Mouse (Mus musculus) layer of hippocampus, adult 11-12 months (tissue): ENCODE measurements at regions not wholly inside any gene's neighbourhood (a gene's known extent, or its start where the extent isn't known, plus 50 kb on each side); places are given as distances from the start of the nearest gene placed in this dataset.

Source experiments
- DNase-seq: peaks from one replicate; pipeline ENCODE4 v3.0.0; 2022; ENCODE audit warnings: low spot score

DNA sequence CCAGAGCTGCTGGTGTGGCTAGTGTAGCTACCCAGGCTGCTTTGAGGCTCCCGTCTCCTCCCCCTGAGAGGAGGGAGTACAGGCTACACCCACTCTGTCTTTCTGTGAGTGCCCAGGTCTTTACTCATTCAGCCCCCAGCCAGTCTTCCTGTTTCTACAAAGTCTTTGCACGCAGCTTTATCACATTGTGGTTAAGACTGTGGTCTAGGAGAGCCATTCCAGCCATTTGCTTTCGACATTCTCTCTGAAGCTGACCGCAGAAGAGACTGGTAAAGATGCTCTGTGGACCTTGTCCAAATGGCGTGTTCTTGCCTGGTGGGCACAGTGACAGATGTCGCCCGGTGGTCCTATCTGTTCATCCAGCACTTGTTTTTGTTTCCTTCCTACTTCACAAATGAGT lies 62.0 kb downstream of the Tpra1 start:
- no peak for DNase-seq

DNA sequence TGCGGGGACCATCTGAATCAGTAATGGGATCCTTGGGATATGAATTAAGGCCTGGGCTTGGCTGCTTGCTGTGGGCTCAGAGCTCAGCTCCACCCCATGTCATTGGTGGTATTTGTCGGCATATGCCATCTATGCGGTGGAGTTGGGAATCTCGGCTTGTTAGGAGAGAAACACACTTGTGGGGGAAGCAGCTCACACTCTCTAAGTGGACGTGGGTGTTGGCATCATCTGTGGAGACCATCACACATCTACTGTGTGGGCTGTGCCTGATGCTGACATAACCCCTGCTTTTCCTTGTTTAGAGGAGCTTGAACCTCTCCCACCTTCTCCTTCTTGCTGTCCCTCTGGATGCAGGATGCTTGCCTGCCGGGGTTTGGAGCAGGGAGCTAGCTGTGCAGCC lies 62.9 kb downstream of the Tpra1 start:
- peak; percentile 55 for DNase-seq

DNA sequence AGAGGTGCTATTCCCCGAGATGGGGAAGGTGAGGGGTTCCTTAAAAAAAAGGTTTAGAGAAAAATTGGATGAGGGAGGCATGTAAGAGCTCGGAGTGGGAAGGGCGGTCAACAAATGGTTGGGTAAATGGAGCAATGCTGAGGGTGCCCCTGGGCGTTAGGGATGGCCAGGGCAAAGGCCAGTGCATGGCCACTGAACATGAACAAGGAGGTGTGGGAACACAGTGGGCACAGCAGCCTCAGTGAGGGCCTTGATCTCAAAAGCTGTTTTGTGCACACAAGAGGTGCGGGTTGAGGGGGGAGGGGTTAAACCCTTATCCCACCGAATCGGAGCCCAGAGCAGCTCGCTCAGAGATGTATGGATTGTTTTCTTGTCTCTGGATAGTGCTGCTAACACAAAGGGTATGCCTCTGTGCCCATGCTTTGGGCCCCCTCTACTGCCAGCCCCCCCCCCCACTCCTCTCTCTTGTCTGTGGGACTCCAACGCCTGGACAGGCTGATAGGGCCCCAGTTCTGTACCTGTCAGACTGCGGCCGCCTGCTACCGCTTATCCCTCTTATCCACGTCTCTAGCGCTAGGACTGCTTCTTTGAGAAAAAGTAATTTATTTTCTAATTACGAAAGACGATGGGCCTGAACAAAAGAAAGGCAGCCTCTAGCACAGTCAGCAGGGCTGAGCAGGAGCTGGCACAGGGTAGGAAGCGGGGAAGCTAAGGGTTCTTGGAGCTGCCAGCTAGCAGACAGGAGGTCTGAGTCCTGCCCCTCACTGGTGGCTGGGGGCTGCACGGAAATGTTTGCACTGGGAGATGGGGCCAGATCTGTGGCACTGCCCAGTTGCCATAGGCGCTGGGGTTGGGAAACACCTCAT lies 63.5 kb downstream of the Tpra1 start:
- no peak for DNase-seq

DNA sequence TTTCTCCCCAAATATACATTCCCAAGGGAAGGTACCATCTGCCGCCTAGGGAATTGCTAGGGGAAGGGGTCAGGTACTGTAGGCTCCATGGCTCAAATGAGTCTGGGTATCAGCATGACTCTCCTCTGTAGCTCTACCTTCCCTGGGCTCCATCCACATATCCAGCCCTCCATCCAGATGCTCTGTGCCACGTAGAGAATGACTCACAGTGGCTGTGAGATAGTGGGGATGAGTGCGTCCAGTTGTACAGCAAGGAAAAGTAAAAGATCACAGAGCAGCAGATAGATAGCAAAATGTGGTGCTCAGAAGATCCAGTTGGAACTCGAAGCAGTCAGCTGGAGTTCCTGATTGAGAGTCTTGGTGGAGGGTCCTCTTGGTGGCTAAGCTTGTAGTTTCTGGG lies 64.5 kb downstream of the Tpra1 start:
- DNase-seq = no peak

DNA sequence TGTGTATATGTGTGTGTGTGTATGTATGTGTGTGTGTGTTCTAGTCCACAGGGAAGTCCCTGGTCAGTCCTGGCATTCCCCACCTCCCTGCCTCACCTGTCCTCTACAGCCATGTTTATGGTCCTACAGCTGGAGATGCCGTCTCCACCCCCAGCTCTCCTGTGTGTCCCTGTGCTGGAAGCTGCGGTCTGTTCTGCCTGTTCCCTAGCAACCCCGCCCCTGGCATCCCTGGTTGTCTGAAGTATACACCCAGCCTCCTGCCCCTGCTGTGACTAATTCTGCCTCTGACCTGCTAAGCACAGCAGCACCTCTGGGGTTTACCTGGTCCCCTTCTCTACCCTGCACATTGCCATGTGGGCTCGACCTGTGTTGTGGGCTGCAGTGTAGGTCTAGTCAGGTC lies 66.8 kb downstream of the Tpra1 start:
- DNase-seq = no peak

DNA sequence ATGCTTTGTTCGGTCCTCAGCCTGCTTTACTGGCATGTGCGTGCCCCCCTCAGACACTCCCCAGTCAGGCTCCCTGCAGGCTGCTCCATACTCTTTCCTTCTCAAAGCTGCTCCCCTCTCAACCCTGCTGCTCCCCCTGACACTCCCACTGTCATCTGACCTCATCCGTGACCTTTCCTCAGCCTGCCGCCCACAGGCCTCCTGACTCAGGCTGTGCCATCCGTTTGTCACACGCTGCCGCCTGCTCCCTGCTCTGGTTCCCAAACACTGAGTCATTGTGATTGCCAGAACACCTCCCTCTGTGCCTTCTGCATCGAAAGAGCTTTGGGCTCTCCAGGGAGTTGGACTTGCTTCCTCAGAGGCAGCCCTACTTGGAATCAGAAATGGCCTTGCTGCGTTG lies 69.7 kb downstream of the Tpra1 start:
- peak; percentile 76 for DNase-seq

DNA sequence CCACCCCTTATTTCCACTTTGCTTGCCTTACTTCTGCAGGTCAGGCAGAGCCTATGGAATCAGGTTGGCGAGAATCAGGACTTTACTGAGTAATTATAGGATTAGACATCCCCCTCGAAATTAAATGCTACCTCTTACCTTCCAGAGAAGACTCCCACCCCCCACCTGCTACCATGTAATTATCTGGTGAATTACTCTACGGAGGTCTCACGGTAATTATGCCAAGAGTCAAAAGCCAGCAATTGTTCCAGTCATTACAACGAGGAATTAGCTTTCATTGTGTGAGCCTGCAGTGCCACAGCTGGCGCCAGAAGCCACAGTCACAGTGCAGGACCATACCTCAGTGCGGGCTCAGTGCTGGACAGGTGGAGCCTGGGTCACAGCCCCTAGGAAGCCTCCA lies 72.4 kb downstream of the Tpra1 start:
- no peak for DNase-seq

DNA sequence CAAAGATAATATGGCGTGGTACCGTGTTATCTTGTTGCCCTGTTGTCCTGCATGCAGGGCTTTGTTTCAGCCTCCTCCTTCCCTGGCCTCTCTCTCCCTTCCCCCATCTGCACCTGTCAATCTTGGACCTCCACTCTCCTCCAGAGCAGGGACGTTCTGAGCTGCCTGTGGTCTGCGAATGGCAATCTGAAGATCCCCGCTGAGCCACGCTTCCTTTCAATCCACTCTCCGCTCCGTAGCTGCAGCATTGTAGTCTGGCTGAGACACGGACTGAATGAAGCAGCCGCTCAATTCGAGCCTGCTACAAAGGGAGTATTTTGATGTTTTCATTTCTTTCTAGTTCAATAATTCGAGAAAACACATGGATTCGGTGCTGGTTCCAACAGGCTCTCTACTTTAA lies 74.5 kb downstream of the Tpra1 start:
- no peak for DNase-seq

DNA sequence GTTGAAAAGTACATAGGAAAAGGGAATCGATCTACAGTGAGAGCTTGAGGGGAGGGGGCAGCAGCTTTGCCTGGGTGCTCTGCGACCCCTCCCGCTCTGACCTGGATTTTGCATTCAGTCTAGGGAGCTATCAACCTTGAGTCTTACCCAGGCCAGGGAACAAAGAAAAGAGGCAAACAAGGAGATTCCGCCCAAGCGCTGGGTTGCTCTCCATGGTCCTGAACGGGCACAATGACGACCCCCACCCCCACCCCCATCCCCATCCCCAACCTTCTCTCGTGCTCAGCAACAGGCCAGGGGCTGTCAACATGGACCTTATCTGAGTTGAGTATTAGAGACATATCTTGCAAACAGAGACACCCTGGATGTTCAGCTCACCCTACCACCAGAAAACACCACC lies 74.9 kb downstream of the Tpra1 start:
- DNase-seq = no peak

DNA sequence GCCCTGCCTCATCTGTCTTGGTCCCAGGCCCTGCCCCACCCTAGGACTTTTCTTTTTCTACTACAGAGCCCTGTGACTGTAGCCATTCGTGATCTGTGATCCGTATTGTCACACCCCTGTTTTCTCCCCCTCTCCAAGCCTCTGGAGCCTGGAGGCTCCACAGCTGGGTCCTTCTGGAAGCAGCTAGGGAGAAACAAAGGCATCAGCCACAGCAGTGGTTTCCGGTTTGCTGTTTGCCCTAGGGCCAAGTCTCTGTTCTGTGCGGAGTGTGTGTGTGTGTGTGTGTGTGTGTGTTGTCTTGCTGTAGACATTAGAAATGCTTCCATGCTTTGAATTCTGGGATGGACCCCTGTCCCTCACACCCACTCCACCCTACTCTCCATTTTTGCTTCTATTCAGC lies 76.9 kb downstream of the Tpra1 start:
- DNase-seq = no peak

DNA sequence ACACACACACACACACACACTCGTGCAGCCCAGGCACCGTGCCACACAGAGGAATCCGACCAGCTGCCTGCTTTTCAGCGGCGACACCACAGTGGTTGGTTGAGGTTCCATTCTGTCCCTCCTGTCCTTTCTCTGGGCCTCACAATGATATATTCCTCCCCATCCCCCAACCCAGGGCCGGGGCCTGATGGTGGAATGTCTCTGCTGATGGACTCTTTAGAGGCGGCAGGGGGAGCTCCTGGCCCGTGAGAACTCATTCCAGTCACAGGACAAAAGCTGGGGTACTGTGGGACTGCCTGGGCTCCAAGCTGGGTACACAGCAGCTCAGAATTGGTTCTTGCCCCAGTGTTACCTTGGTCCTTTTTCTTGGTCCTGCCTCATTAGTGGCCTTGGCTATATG lies 78.1 kb downstream of the Tpra1 start:
- DNase-seq = peak; percentile 64

DNA sequence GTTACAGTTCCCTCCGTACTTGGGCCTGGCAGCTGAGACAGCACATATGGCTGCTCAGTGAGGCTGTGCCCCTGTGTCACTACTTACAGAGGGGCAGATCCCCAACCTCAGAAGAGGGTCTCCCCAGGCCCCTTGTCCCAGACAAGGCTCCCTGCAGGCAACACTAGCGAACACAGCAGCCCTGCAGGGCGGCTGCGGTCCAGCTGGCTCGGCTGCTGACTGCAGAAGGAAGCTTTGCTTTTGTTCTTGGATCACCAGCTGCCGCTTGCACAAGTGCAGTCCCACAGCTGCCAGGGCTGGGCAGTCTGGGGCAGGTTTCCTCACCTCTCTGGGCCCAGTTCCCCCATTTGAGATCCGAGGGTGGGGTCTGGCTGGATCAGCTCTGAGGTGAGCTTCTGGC lies 79.5 kb downstream of the Tpra1 start:
- DNase-seq = no peak

DNA sequence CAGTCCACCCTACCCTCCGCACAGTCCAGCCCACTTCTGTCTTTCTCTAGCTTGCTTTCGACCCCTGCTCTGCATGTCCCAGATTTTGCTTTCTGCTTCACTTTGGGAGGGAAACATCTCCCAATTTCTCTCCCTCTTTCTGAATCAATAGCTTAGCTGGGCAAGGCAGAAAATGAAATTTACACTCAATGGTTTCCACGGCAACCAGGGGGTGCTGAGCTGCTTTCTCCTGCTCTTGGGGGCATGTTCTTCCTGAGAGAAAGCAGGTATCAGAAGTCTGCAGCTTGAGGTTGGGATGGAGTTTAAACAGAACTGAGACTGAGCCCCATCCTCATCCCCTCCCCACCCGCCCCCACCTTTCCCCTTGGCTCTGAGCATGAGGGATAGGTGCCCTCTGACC lies 82.1 kb downstream of the Tpra1 start:
- DNase-seq = no peak

DNA sequence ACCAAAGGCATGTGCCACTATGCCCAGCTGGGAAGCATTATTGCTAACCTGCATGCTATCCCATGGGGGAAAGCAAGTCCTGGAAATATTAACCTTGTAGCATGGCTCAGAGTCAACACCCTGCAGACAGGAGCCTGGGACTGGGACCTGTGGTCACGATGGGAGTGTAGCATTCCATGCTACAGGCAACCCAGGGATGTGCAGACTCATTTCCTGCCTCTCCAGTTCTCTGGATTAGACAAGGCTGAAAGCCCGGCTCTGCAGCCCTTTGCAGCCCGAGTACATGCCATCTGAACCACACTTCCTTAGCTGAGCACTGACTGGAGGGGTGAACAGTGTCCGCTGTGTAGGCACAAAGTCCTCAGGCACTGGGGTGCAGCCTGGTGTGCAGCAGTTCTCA lies 82.8 kb downstream of the Tpra1 start:
- no peak for DNase-seq

DNA sequence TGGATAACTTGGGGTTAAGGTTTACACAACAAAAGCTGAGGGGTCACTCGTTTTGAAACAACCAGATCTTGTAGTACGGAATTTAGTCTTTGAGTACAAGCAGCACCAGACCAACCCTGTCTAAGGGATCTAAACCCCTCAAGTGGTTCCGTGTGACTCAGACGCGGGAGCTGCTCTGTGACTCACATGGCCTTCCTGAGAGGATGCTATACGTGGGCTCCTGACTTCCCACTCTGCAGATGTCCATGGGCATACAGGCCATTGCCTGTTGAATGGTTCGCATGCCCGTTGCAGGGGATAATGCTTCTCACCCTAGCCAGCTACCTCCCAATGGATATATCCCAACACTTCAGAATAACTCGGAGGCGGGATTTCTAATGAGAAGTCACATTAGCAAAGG lies 86.5 kb downstream of the Tpra1 start:
- DNase-seq = no peak

DNA sequence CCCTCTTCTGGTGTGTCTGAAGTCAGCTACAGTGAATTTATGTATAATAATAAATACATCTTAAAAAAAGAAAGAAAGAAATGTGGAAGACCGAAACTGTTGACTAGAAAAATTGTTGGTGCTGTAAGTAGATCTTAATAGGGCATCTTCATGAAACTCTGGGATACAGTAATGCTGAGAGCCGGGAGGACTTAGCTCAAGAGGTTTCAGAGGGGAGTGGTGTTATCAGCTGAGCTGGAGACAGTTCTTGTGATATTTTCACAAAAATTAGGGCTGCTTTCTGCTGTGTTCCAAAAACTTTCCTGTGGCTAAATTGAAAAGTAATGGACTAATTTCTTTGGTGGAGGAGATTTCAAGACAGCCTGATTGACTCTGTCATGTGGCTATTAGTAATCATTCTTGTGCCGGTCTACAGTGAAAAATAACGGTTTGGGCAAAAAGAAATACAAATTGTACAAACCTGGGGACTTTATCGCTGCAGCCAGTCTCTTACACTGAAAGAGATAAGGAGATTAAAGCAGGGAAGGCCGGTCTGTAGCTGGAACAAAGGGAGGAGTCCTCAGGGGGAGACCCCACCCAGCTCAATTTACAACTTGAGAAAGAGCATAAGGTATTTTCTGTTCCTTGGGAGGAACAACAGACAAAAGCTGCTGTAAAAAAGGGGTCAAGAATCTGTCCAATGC lies 87.7 kb downstream of the Tpra1 start:
- DNase-seq = no peak

DNA sequence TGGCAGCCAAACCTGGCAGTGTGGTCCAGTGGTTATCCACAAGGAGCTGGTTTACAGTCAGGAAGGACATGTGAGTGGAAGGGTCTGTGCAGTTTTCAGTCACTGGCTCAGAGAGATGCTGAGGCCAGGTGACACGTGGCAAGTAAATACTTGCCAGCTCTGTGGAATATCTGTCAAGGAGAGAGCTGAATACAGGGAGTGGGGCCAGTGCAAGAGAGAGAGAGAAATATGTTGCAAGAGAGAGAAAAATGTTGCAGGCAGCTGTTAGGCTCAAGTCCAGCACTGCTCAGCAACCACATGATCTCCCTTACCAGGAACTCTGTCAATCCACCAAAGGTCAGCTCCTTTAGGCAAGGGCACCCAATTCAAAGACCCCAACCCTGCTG lies 88.2 kb downstream of the Tpra1 start:
- no peak for DNase-seq

DNA sequence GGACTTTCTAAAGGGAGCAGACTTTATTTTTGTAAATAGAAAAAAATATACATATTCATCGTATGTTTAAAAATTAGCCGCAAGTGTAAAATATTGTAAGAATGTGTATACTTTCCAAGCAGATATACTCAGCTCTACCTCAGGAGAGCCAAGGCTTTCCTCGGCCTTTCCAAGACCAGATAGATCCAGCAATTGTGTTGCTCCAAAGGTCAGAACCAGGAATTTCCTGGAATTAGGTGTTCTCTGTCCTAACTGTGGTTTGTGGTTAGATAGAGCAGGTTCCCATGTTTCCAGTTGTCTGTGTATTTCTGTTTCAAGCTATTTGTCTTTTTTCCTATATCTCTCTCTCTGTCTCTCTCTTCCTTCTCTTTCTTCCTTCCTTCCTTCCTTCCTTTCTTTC lies 93.0 kb downstream of the Tpra1 start:
- DNase-seq = no peak

DNA sequence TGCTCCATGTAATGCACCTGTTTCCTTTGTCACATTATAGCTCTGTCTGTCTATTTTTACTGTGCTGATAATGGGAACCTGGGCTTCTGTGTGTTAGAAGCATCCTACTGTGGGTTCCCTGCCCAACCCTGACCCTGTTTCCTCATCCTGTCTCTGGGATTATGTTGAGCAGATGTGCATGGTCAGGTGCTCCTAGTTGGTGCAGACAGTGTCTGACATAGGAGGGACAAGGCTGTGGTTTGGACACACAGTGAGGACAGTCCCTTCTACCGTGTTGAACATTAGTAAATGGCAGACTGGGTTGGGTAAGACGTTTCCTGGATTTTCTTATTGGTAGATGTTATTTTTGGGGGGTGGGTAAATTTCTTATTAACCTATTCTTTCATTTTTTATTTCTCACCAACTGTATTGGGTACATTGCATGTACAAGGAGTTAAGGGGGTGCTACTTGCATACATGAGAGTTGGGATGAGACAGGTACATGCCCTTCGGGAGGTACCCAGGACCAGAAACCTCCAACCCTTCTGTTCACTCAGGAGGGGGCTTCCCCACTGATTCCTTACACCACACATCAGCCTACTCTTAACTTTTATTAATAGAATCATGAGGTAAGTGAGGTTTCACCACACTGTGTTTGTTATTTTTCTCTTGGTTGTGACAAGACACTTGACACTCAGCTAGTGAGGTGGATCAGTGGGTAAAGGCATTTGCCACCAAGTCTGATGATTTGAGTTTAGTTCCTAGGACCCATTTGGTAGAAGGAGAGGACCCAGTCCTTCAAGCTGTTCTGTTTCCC lies 97.1 kb downstream of the Tpra1 start:
- no peak for DNase-seq

DNA sequence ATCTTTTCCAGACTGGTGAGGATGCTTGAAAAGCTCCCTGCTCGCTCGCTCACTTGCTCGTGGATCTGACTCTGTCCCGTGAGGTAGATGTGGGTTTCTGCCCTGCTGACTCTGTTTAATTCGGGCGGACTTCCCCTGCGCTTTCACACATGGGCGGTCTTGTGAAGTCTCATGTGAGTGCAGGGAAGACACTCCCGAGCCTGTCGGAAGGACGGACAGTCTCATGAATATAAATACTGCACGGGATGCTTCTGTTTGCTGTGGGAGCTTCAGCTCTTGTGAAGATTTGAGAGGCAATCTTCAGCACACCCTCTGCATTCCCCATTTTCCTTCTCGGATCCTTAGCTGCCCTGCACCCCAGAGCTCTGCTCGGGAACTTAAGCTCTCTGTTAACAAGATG lies 98.3 kb downstream of the Tpra1 start:
- no peak for DNase-seq

DNA sequence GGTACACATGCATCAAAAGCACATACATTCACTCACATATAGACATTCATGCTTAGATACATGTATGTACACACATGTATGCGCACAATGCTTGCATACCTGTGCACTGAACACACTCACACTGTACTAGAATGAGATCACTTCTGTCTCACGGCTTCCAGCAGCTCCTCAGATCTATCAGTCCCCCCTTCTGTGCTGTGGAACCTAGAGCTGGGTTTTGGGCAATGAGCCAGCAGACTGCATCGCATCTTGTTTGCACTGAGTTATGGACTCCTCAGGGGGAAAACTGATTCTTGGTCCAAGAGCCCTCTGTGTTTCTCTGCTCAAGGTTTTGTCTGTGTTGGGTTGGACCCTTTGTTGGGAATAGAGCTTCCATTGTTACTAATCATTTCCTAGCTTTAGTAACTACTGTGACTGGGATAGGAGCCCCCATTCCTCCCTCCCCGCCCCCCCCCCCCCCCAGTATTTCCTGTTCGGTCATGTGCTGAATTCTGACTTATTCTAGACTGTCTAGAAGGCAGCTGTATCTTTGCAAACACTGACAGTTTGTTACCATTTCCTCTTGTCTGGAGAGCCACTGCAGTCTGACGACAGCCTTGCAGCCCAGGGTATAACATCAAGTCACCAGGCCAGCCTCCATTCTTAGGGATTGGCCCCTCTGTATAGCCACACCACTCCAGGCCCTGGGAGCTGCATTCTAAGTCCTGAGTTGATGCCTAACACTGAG lies 101.3 kb downstream of the Tpra1 start:
- DNase-seq = no peak

DNA sequence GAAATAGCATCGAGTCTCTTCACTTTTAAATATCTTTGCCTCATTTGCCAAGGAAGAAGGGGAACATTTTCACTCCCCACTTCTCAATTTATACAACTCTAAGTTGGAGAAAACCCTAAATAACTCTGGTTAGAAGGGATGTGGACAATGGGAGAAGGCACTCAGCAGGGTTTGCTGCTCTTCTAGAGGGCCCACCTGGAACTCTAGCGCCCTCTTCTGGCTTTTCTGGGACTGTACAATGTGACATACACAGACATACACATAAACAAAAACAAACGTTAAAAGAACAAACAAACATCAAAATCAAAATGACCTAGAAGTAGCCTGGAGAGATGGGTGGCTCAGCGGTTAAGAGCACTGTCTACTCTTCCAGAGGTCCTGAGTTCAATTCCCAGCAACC lies 103.0 kb downstream of the Tpra1 start:
- no peak for DNase-seq
